Mouse (Mus musculus): ENCODE measurements at regions not wholly inside any gene's neighbourhood (a gene's known extent, or its start where the extent isn't known, plus 50 kb on each side); places are given as distances from the start of the nearest gene placed in this dataset.

- no peak for TF ChIP-seq CTCF (IDR thresholded peaks at IDR 0.05)
- no peak for TF ChIP-seq POLR2A (IDR thresholded peaks at IDR 0.05; ENCODE audit: insufficient read depth, low read depth, low read length)
Measured at GRCm38 (mm10) chr3:60745075-60745474, 257.5 kb upstream of the P2ry1 start.

All from heart, adult 2 months (tissue).